Mouse (Mus musculus): ENCODE results near the gene Znrf2. TPM values are rescaled to one million over a fixed set of nuclear protein-coding genes. Genes with fewer than 3 reads are reported as not detected.

The Znrf2 gene
- polyA plus RNA-seq, 1 experiment = 3.1 TPM

- Histone ChIP-seq H3K4me3 (ENCODE audit: insufficient read depth, poor library complexity, severe bottlenecking) (no peak overlapping the region), H3K79me2 (ENCODE audit: control insufficient read depth, insufficient read depth) (no peaks in the 10 kb centered on the region)
- TF ChIP-seq MYOD1 (IDR thresholded peaks at IDR 0.05; ENCODE audit: control insufficient read depth, insufficient read length, low read depth) = no peak
- no peak for TF ChIP-seq MAX (IDR thresholded peaks at IDR 0.05)
- TF ChIP-seq CEBPB (IDR thresholded peaks at IDR 0.05; ENCODE audit: low read depth) = no peak
- no peak for TF ChIP-seq MYOG (IDR thresholded peaks at IDR 0.05; ENCODE audit: control insufficient read depth, extremely low read depth, insufficient read length)
- no peak for TF ChIP-seq CTCF (IDR thresholded peaks at IDR 0.05; ENCODE audit: control insufficient read depth, insufficient read depth, insufficient read length)
- TF ChIP-seq USF1 (IDR thresholded peaks at IDR 0.05; ENCODE audit: low read depth) = no peak
- TF ChIP-seq FOSL1 (IDR thresholded peaks at IDR 0.05; ENCODE audit: insufficient read depth, low read length, poor library complexity, severe bottlenecking) = no peak
Measured at GRCm38 (mm10) chr6:54902547-54902946, 85.8 kb downstream of the Znrf2 start.

GRCm38 (mm10) chr6:54906053-54907040 lies 89.6 kb downstream of the Znrf2 start:
- Histone ChIP-seq H3K4me3 (ENCODE audit: insufficient read depth, poor library complexity, severe bottlenecking) (no peak overlapping the region), H3K79me2 (ENCODE audit: control insufficient read depth, insufficient read depth) (no peaks in the 10 kb centered on the region), H3ac (ENCODE audit: control insufficient read depth, insufficient read length, low read depth) (no peak overlapping the region), H3K36me3 (ENCODE audit: control insufficient read depth, insufficient read depth) (no peaks in the 10 kb centered on the region), H3K27me3 (ENCODE audit: control insufficient read depth, insufficient read depth, insufficient read length) (no peaks in the 10 kb centered on the region), H3K79me3 (ENCODE audit: low read depth) (no peaks in the 10 kb centered on the region)
- TF ChIP-seq CTCF (IDR thresholded peaks at IDR 0.05; ENCODE audit: control insufficient read depth, insufficient read depth, insufficient read length) (no peak), MYOD1 (IDR thresholded peaks at IDR 0.05; ENCODE audit: control insufficient read depth, insufficient read length, low read depth) (no peak), MAX (IDR thresholded peaks at IDR 0.05) (no peak), FOSL1 (IDR thresholded peaks at IDR 0.05; ENCODE audit: insufficient read depth, low read length, poor library complexity, severe bottlenecking) (no peak), CEBPB (IDR thresholded peaks at IDR 0.05; ENCODE audit: low read depth) (no peak), MYOG (IDR thresholded peaks at IDR 0.05; ENCODE audit: control insufficient read depth, extremely low read depth, insufficient read length) (no peak), USF1 (IDR thresholded peaks at IDR 0.05; ENCODE audit: low read depth) (no peak)

More at GRCm38 (mm10) chr6:54902547-54902946, 85.8 kb downstream of the Znrf2 start:
- Histone ChIP-seq H3ac (ENCODE audit: control insufficient read depth, insufficient read length, low read depth) (no peak overlapping the region), H3K79me3 (ENCODE audit: low read depth) (no peaks in the 10 kb centered on the region), H3K36me3 (ENCODE audit: control insufficient read depth, insufficient read depth) (no peaks in the 10 kb centered on the region), H3K27me3 (ENCODE audit: control insufficient read depth, insufficient read depth, insufficient read length) (no peaks in the 10 kb centered on the region)

- Histone ChIP-seq H3K79me2 (ENCODE audit: control insufficient read depth, insufficient read depth) (no peaks in the 10 kb centered on the region), H3ac (ENCODE audit: control insufficient read depth, insufficient read length, low read depth) (no peak overlapping the region), H3K36me3 (ENCODE audit: control insufficient read depth, insufficient read depth) (no peaks in the 10 kb centered on the region), H3K79me3 (ENCODE audit: low read depth) (no peaks in the 10 kb centered on the region), H3K4me3 (ENCODE audit: insufficient read depth, poor library complexity, severe bottlenecking) (no peak overlapping the region), H3K27me3 (ENCODE audit: control insufficient read depth, insufficient read depth, insufficient read length) (no peaks in the 10 kb centered on the region)
- TF ChIP-seq CTCF (IDR thresholded peaks at IDR 0.05; ENCODE audit: control insufficient read depth, insufficient read depth, insufficient read length) (no peak), MYOG (IDR thresholded peaks at IDR 0.05; ENCODE audit: control insufficient read depth, extremely low read depth, insufficient read length) (no peak), FOSL1 (IDR thresholded peaks at IDR 0.05; ENCODE audit: insufficient read depth, low read length, poor library complexity, severe bottlenecking) (no peak), USF1 (IDR thresholded peaks at IDR 0.05; ENCODE audit: low read depth) (no peak), CEBPB (IDR thresholded peaks at IDR 0.05; ENCODE audit: low read depth) (no peak), MYOD1 (IDR thresholded peaks at IDR 0.05; ENCODE audit: control insufficient read depth, insufficient read length, low read depth) (no peak), MAX (IDR thresholded peaks at IDR 0.05) (no peak)
Measured at GRCm38 (mm10) chr6:54914977-54915376, 98.3 kb downstream of the Znrf2 start.

GRCm38 (mm10) chr6:54916163-54916562 lies 99.4 kb downstream of the Znrf2 start:
- H3K36me3 ChIP-seq (ENCODE audit: control insufficient read depth, insufficient read depth) = no peaks in the 10 kb centered on the region
- no peak overlapping the region for H3ac ChIP-seq (ENCODE audit: control insufficient read depth, insufficient read length, low read depth)
- H3K4me3 ChIP-seq (ENCODE audit: insufficient read depth, poor library complexity, severe bottlenecking) = no peak overlapping the region
- no peaks in the 10 kb centered on the region for H3K79me2 ChIP-seq (ENCODE audit: control insufficient read depth, insufficient read depth)
- TF ChIP-seq FOSL1 (IDR thresholded peaks at IDR 0.05; ENCODE audit: insufficient read depth, low read length, poor library complexity, severe bottlenecking) (no peak), CEBPB (IDR thresholded peaks at IDR 0.05; ENCODE audit: low read depth) (no peak), USF1 (IDR thresholded peaks at IDR 0.05; ENCODE audit: low read depth) (no peak), MYOD1 (IDR thresholded peaks at IDR 0.05; ENCODE audit: control insufficient read depth, insufficient read length, low read depth) (no peak), CTCF (IDR thresholded peaks at IDR 0.05; ENCODE audit: control insufficient read depth, insufficient read depth, insufficient read length) (no peak), MAX (IDR thresholded peaks at IDR 0.05) (no peak), MYOG (IDR thresholded peaks at IDR 0.05; ENCODE audit: control insufficient read depth, extremely low read depth, insufficient read length) (no peak)
- H3K27me3 ChIP-seq (ENCODE audit: control insufficient read depth, insufficient read depth, insufficient read length) = no peaks in the 10 kb centered on the region
- H3K79me3 ChIP-seq (ENCODE audit: low read depth) = no peaks in the 10 kb centered on the region

- H3K36me3 ChIP-seq (ENCODE audit: control insufficient read depth, insufficient read depth) = no peaks in the 10 kb centered on the region
- H3K27me3 ChIP-seq (ENCODE audit: control insufficient read depth, insufficient read depth, insufficient read length) = no peaks in the 10 kb centered on the region
- no peak for TF ChIP-seq FOSL1 (IDR thresholded peaks at IDR 0.05; ENCODE audit: insufficient read depth, low read length, poor library complexity, severe bottlenecking)
- TF ChIP-seq MYOG (IDR thresholded peaks at IDR 0.05; ENCODE audit: control insufficient read depth, extremely low read depth, insufficient read length) = no peak
- TF ChIP-seq USF1 (IDR thresholded peaks at IDR 0.05; ENCODE audit: low read depth) = no peak
- no peak for TF ChIP-seq CEBPB (IDR thresholded peaks at IDR 0.05; ENCODE audit: low read depth)
- TF ChIP-seq MAX (IDR thresholded peaks at IDR 0.05) = no peak
- no peak for TF ChIP-seq CTCF (IDR thresholded peaks at IDR 0.05; ENCODE audit: control insufficient read depth, insufficient read depth, insufficient read length)
- no peak for TF ChIP-seq MYOD1 (IDR thresholded peaks at IDR 0.05; ENCODE audit: control insufficient read depth, insufficient read length, low read depth)
- H3K79me2 ChIP-seq (ENCODE audit: control insufficient read depth, insufficient read depth) = no peaks in the 10 kb centered on the region
- no peaks in the 10 kb centered on the region for H3K79me3 ChIP-seq (ENCODE audit: low read depth)
- no peak overlapping the region for H3ac ChIP-seq (ENCODE audit: control insufficient read depth, insufficient read length, low read depth)
- no peak overlapping the region for H3K4me3 ChIP-seq (ENCODE audit: insufficient read depth, poor library complexity, severe bottlenecking)
Measured at GRCm38 (mm10) chr6:54916941-54917340, 100.2 kb downstream of the Znrf2 start.
